Mouse (Mus musculus): Measurements from ENCODE around the gene Phlpp1.

- TF ChIP-seq CTCF (conservative IDR thresholded peaks at IDR 0.05; ENCODE audit: low read length): no peak
- TF ChIP-seq NANOG (IDR thresholded peaks at IDR 0.05; ENCODE audit: borderline replicate concordance, low read length): no peak
Observed at GRCm38 (mm10) chr1:106272916-106273315, 101.4 kb downstream of the Phlpp1 start.

All from E14TG2a.4 (cell line).